Mouse (Mus musculus) liver, embryonic 16.5 days (tissue): ENCODE measurements at regions not wholly inside any gene's neighbourhood (a gene's known extent, or its start where the extent isn't known, plus 50 kb on each side); places are given as distances from the start of the nearest gene placed in this dataset. TPM values are rescaled to one million over a fixed set of nuclear protein-coding genes. Genes with fewer than 3 reads are reported as not detected.

Source experiments
- microRNA-seq: library from miRNA; unstranded; fragments of <30 nt; microRNA quantifications from one replicate; pipeline ENCODE4, GENCODE M21; 2016

Small RNA genes in the stretch of these regions (microRNA-seq; reads per million reads assigned to microRNA genes)
- not detected for gene Gm25347
